ENCODE assay signal across 13 mouse cellular contexts in genomic region chr9:60749105-60749504, GRCm38 (mm10). TPM values are rescaled to one million over a fixed set of nuclear protein-coding genes. Genes with fewer than 3 reads are reported as not detected.
DNase-seq lines count a peak whose midpoint lies in the region; TF ChIP-seq lines count a peak whose summit lies in the region.
"Had no signal": no experiment of that assay in that cellular context is flagged by ENCODE, and none has a peak within 500 bp of the region (broad histone marks: within the 10 kb centered on the region; RNA-seq: fewer than 3 reads in every experiment).

No protein-coding gene starts in this region.

- no peak overlapping the region for H3K4me2 ChIP-seq in CH12.LX (ENCODE audit: insufficient read depth, low read depth, poor library complexity, severe bottlenecking)
- H3K4me2 ChIP-seq: embryonic facial prominence, embryonic 15.5 days; forebrain, embryonic 15.5 days; lung, embryonic 15.5 days; midbrain, embryonic 12.5 days had no signal

- peaks cover 3% of the 10 kb centered on the region for H3K9me3 ChIP-seq in CH12.LX (replicated peaks; ENCODE audit: low read length)
- H3K9me3 ChIP-seq: embryonic facial prominence, embryonic 15.5 days; forebrain, embryonic 15.5 days; lung, embryonic 15.5 days; midbrain, embryonic 12.5 days had no signal

- H3K9ac ChIP-seq in CH12.LX (ENCODE audit: insufficient read depth, low read depth) = no peak overlapping the region
- H3K9ac ChIP-seq: embryonic facial prominence, embryonic 15.5 days; forebrain, embryonic 15.5 days; lung, embryonic 15.5 days; midbrain, embryonic 12.5 days had no signal

- TF ChIP-seq RAD21 in CH12.LX (IDR thresholded peaks at IDR 0.05; ENCODE audit: low read depth, low read length) = no peak

- dilution Hi-C loops in CH12.LX (cut with MboI; ENCODE audit: extremely low pct_ligation_motif_present, extremely low pct_unique_long_range_greater_than_20kb, low sequenced_read_pairs) = no loop called here

- H3K4me3 ChIP-seq in layer of hippocampus, adult 2 months = no peak overlapping the region
- H3K4me3 ChIP-seq in CH12.LX (replicated peaks in 1 of 3; ENCODE audit: low read depth in 2 of 3, low read length in 2 of 3, poor library complexity in 1 of 3) = no peak overlapping the region
- H3K4me3 ChIP-seq: embryonic facial prominence, embryonic 15.5 days; forebrain, embryonic 15.5 days; lung, embryonic 15.5 days; midbrain, embryonic 12.5 days had no signal

- no peak overlapping the region for H3K27ac ChIP-seq in layer of hippocampus, adult 2 months
- H3K27ac ChIP-seq in CH12.LX (ENCODE audit: insufficient read depth, low read depth) = no peak overlapping the region
- H3K27ac ChIP-seq: embryonic facial prominence, embryonic 15.5 days; forebrain, embryonic 15.5 days; lung, embryonic 15.5 days; midbrain, embryonic 12.5 days had no signal

- DNase-seq in layer of hippocampus, adult 2 months (ENCODE audit: low spot score in 2 of 2) = no peak
- no peak for DNase-seq in layer of hippocampus, postnatal 36 days
- DNase-seq in 416B (ENCODE audit: low read depth) = peak; percentile 33
- DNase-seq in CH12.LX (ENCODE audit: extremely low read depth) = peak; percentile 17
- no peak for DNase-seq in brain, embryonic 14.5 days (ENCODE audit: low read depth)
- no peak for DNase-seq in adrenal gland, postnatal 14 days
- no peak for DNase-seq in T-cell, adult 2 months (ENCODE audit: low spot score)
- DNase-seq: gastrocnemius, postnatal 36 days; heart, postnatal 14 days had no signal

- TF ChIP-seq POLR2A in CH12.LX (IDR thresholded peaks at IDR 0.05; ENCODE audit: low read depth, low read length) = no peak
- no peak for TF ChIP-seq POLR2A in brain, embryonic 14.5 days (IDR thresholded peaks at IDR 0.05; ENCODE audit: borderline replicate concordance, extremely low read depth, insufficient read depth, insufficient read length, poor library complexity, severe bottlenecking)

- TF ChIP-seq EP300 in CH12.LX (IDR thresholded peaks at IDR 0.05; ENCODE audit: low read length) = no peak

- no peaks in the 10 kb centered on the region for H3K36me3 ChIP-seq in CH12.LX (replicated peaks in 1 of 2; ENCODE audit: control insufficient read depth in 1 of 2, insufficient read depth in 1 of 2, low read length in 1 of 2)
- H3K36me3 ChIP-seq: embryonic facial prominence, embryonic 15.5 days; forebrain, embryonic 15.5 days; lung, embryonic 15.5 days; midbrain, embryonic 12.5 days had no signal

- no peaks in the 10 kb centered on the region for H3K4me1 ChIP-seq in CH12.LX (ENCODE audit: control insufficient read depth in 1 of 2, insufficient read depth in 2 of 2)
- H3K4me1 ChIP-seq: embryonic facial prominence, embryonic 15.5 days; forebrain, embryonic 15.5 days; lung, embryonic 15.5 days; midbrain, embryonic 12.5 days had no signal

- in situ Hi-C loops in CH12.LX (cut with MboI; ENCODE audit: low pct_ligation_motif_present, low pct_unique_long_range_greater_than_20kb, low sequenced_read_pairs) = no loop called here

- no peaks in the 10 kb centered on the region for H3K79me2 ChIP-seq in CH12.LX (replicated peaks; ENCODE audit: control insufficient read depth, extremely low read depth, insufficient read depth, poor library complexity, severe bottlenecking)

- TF ChIP-seq CTCF in layer of hippocampus, adult 2 months (conservative IDR thresholded peaks at IDR 0.05) = peak; percentile 61
- TF ChIP-seq CTCF in CH12.LX (conservative IDR thresholded peaks at IDR 0.05 in 1 of 2, IDR thresholded peaks at IDR 0.05 in 1 of 2; ENCODE audit: low read depth in 2 of 2, low read length in 2 of 2) = peak; percentile 13 to 19; a peak in 2 of 4 replicates
- peak; percentile 34; the same call in 1 of the 2 replicates for TF ChIP-seq CTCF in brain, embryonic 14.5 days (IDR thresholded peaks at IDR 0.05; ENCODE audit: borderline replicate concordance, extremely low read depth, insufficient read depth, insufficient read length)

- H3K27me3 ChIP-seq in CH12.LX (replicated peaks) = no peaks in the 10 kb centered on the region
- H3K27me3 ChIP-seq: embryonic facial prominence, embryonic 15.5 days; forebrain, embryonic 15.5 days; lung, embryonic 15.5 days had no signal

TF ChIP-seq in CH12.LX, 34 proteins besides CTCF, POLR2A, EP300 and RAD21:
- TF ChIP-seq TBP (conservative IDR thresholded peaks at IDR 0.05; ENCODE audit: low read depth, low read length) (no peak), CHD1 (IDR thresholded peaks at IDR 0.05; ENCODE audit: low read depth, low read length) (no peak), SMC3 (IDR thresholded peaks at IDR 0.05; ENCODE audit: low read depth, low read length) (no peak), HCFC1 (IDR thresholded peaks at IDR 0.05; ENCODE audit: low read depth, low read length) (no peak), IRF4 (IDR thresholded peaks at IDR 0.05; ENCODE audit: low read depth, low read length) (no peak), NELFE (IDR thresholded peaks at IDR 0.05; ENCODE audit: low read depth, low read length) (no peak), NRF1 (IDR thresholded peaks at IDR 0.05; ENCODE audit: low read depth, low read length) (no peak), UBTF (IDR thresholded peaks at IDR 0.05; ENCODE audit: low read depth, low read length) (no peak), POLR2AphosphoS2 (IDR thresholded peaks at IDR 0.05; ENCODE audit: low read depth, low read length) (no peak), ZKSCAN1 (IDR thresholded peaks at IDR 0.05; ENCODE audit: borderline replicate concordance, low read depth, low read length) (no peak), SIN3A (IDR thresholded peaks at IDR 0.05; ENCODE audit: low read length) (no peak), GABPA (IDR thresholded peaks at IDR 0.05; ENCODE audit: insufficient replicate concordance, low read depth, low read length) (no peak), CHD2 (IDR thresholded peaks at IDR 0.05; ENCODE audit: low read length) (no peak), MAFK (IDR thresholded peaks at IDR 0.05; ENCODE audit: insufficient replicate concordance, low read length) (no peak), MYC (IDR thresholded peaks at IDR 0.05; ENCODE audit: low read depth, low read length) (no peak), MXI1 (IDR thresholded peaks at IDR 0.05; ENCODE audit: low read depth, low read length) (no peak)

RNA-seq across cellular contexts. Expression of gene Larp6, which starts 36.3 kb away (rescaled TPM):
- 10 to 100 TPM; 37.9 to 39.2 TPM for total RNA-seq in layer of hippocampus, adult 2 months (2021)
- 10 to 100 TPM; 33.4 to 34.8 TPM for total RNA-seq in layer of hippocampus, postnatal 36 days (2021)
- not detected in 2 replicates for total RNA-seq in CH12.LX (2012; rRNA removed)
- total RNA-seq in CH12.LX (2014; rRNA removed) = not detected in 2 replicates
- not detected in 2 replicates for polyA plus RNA-seq in CH12.LX (2012; ENCODE audit: insufficient read length, low read depth)
- polyA plus RNA-seq in brain, embryonic 14.5 days (2012; rRNA removed) = 9.8 and 14.2 TPM in 2 replicates
- total RNA-seq in adrenal gland, postnatal 14 days (2021) = 2.3 and 2.7 TPM in 2 replicates

RNA-seq across cellular contexts. Expression of gene Uaca, which starts 45.2 kb away (rescaled TPM):
- total RNA-seq in layer of hippocampus, adult 2 months (2021) = 1 to 10 TPM; 6.8 to 6.9 TPM
- total RNA-seq in layer of hippocampus, postnatal 36 days (2021) = 1 to 10 TPM; 5.6 to 7.0 TPM
- total RNA-seq in CH12.LX (2012; rRNA removed) = 0.17 and 0.34 TPM in 2 replicates
- not detected in 2 replicates for total RNA-seq in CH12.LX (2014; rRNA removed)
- 0.17 and 0.18 TPM in 2 replicates for polyA plus RNA-seq in CH12.LX (2012; ENCODE audit: insufficient read length, low read depth)
- 9.2 and 18.2 TPM in 2 replicates for polyA plus RNA-seq in brain, embryonic 14.5 days (2012; rRNA removed)
- total RNA-seq in adrenal gland, postnatal 14 days (2021) = 42.3 and 51.9 TPM in 2 replicates

Comparison
In these comparisons a context has a peak if more than half of its experiments do, and no peak if none do; other contexts are left out.
1. DNase-seq: peak in 416B (single experiment) and CH12.LX (single experiment); none in layer of hippocampus, adult 2 months (0 of 2), layer of hippocampus, postnatal 36 days (0 of 2), brain, embryonic 14.5 days (single experiment), adrenal gland, postnatal 14 days (single experiment) and T-cell, adult 2 months (single experiment).
2. RNA of gene Uaca, which starts 45.2 kb away (total RNA-seq): 42.3 to 51.9 TPM in adrenal gland, postnatal 14 days, 5.6 to 7.0 TPM in layer of hippocampus, postnatal 36 days and 6.8 to 6.9 TPM in layer of hippocampus, adult 2 months; 0.17 to 0.34 TPM in CH12.LX; every median in the first group is over 4 times any median in the second.
3. Peak in every context shown above with its lines, with median percentiles within 50 percentile points of each other: CTCF ChIP-seq.